Mouse (Mus musculus): ENCODE data around the gene Batf3.

GRCm38 (mm10) chr1:191054870-191055532 lies 42.6 kb upstream of the Batf3 start:
- TF ChIP-seq GATA1 (IDR thresholded peaks at IDR 0.05; ENCODE audit: borderline replicate concordance, low read length) = peak; percentile 55; the same call in 1 of the 3 replicates
- no peak for TF ChIP-seq FLI1 (IDR thresholded peaks at IDR 0.05; ENCODE audit: low read length)
